Mouse (Mus musculus) cerebellum, adult 2 months (tissue): Measurements from ENCODE around the gene 4921536K21Rik. TPM values are rescaled to one million over a fixed set of nuclear protein-coding genes. Genes with fewer than 3 reads are reported as not detected.
"Not testable (repeated sequence)": the region's sequence is repeated elsewhere in the genome, so short reads cannot be mapped to it uniquely, and the experiment has no call there.

ENCODE experiments used
- DNase-seq, 2 experiments: peaks; one replicate each; pipeline ENCODE4 v3.0.0; 2021
- H3K27ac ChIP-seq: fragments of 200-500 bp; 2 replicates; pipeline ENCODE4 v1.5.1; 2012; ENCODE audit warnings: low read length, control low read depth, inconsistent platforms; ENCODE audit not compliant: insufficient read depth
- H3K27me3 ChIP-seq: fragments of 200-500 bp; 2 replicates; pipeline ENCODE4 v1.6.1; 2012; ENCODE audit warnings: inconsistent platforms, mild to moderate bottlenecking, low read length, moderate library complexity; ENCODE audit not compliant: control insufficient read depth, insufficient read depth
- H3K4me1 ChIP-seq: fragments of 200-500 bp; 2 replicates; pipeline ENCODE4 v1.6.1; 2011; ENCODE audit warnings: low read length; ENCODE audit not compliant: control insufficient read depth, insufficient read depth
- H3K4me3 ChIP-seq: fragments of 200-500 bp; replicated peaks from 2 replicates; pipeline ENCODE3; 2011; ENCODE audit warnings: mild to moderate bottlenecking, low read depth, low read length, control low read depth; ENCODE audit not compliant: insufficient read depth
- CTCF ChIP-seq: fragments of 200-500 bp; IDR thresholded peaks from 2 replicates; pipeline ENCODE4 v1.5.1; 2011; ENCODE audit warnings: low read depth, mild to moderate bottlenecking, control low read depth, low read length, moderate library complexity, borderline replicate concordance; ENCODE audit not compliant: insufficient read depth
- POLR2A ChIP-seq: fragments of 200-500 bp; IDR thresholded peaks from 2 replicates; pipeline ENCODE4 v1.6.1; 2011; ENCODE audit warnings: low read length, control low read depth, borderline replicate concordance; ENCODE audit not compliant: insufficient read depth
- WGBS: fragments of 180-500 bp; shearing (Covaris S2); methylation state at CpG from one replicate; pipeline ENCODE4 v1.1.7; 2018; 5-methylcytosine and 5-hydroxymethylcytosine counted together
- polyA plus RNA-seq: library from polyadenylated mRNA; depleted of rRNA; stranded (reverse); fragments of >200 nt; gene quantifications from 2 replicates; pipeline ENCODE4 v1.2.3, GENCODE M21; 2012

The 4921536K21Rik gene
- polyA plus RNA-seq, 1 experiment: 0.29 TPM

GRCm38 (mm10) chr11:3913316-3914108 is 18.6 kb upstream of the 4921536K21Rik start:
- H3K4me3 ChIP-seq: peak overlapping the region; percentile 78
- peak overlapping the region; percentile 60 for H3K27ac ChIP-seq
- H3K27me3 ChIP-seq: no peaks in the 10 kb centered on the region
- peak; percentile 94 to 95 for DNase-seq
- H3K4me1 ChIP-seq: peaks cover 24% of the 10 kb centered on the region
- under 1% methylated on average over 65 of the region's 65 CpGs for WGBS
- TF ChIP-seq POLR2A (peak; percentile 37; the same call in 1 of the 2 replicates), CTCF (no peak)

GRCm38 (mm10) chr11:3912875-3913271 is 18.0 kb upstream of the 4921536K21Rik start:
- Histone ChIP-seq H3K27ac (peak overlapping the region; percentile 60), H3K4me1 (peaks cover 25% of the 10 kb centered on the region), H3K27me3 (no peaks in the 10 kb centered on the region), H3K4me3 (peak overlapping the region; percentile 78)
- peak; percentile 59 to 66 for DNase-seq
- WGBS: under 1% methylated on average over 16 of the region's 16 CpGs
- TF ChIP-seq CTCF (no peak), POLR2A (0 out of 2 replicates have a peak, but pooled peaks have one; percentile 11)

GRCm38 (mm10) chr11:3912100-3912874 is 17.4 kb upstream of the 4921536K21Rik start:
- no peaks in the 10 kb centered on the region for H3K27me3 ChIP-seq
- peaks cover 31% of the 10 kb centered on the region for H3K4me1 ChIP-seq
- peak overlapping the region; percentile 78 for H3K4me3 ChIP-seq
- DNase-seq: peak; percentile 60
- H3K27ac ChIP-seq: peak overlapping the region; percentile 60
- TF ChIP-seq CTCF (no peak), POLR2A (no peak)
- 6% methylated on average over 19 of the region's 19 CpGs for WGBS

GRCm38 (mm10) chr11:3911440-3911839 is 16.5 kb upstream of the 4921536K21Rik start:
- peak overlapping the region; percentile 28 for H3K4me3 ChIP-seq
- H3K27me3 ChIP-seq, DNase-seq, H3K27ac ChIP-seq: not testable (repeated sequence)
- 56% methylated on average over 6 of the region's 6 CpGs for WGBS
- H3K4me1 ChIP-seq: peaks cover 32% of the 10 kb centered on the region

- 3% methylated on average over 5 of the region's 5 CpGs for WGBS
- Histone ChIP-seq H3K27me3 (no peaks in the 10 kb centered on the region), H3K4me1 (peaks cover 32% of the 10 kb centered on the region), H3K4me3 (peak overlapping the region; percentile 28), H3K27ac (0 out of 2 replicates have a peak overlapping the region, but pooled peaks have one; percentile 8)
- peak; percentile 48 to 57 for DNase-seq
- TF ChIP-seq POLR2A (no peak), CTCF (no peak)
Observed at GRCm38 (mm10) chr11:3910513-3911310, 15.8 kb upstream of the 4921536K21Rik start.

GRCm38 (mm10) chr11:3909236-3909635 is 14.3 kb upstream of the 4921536K21Rik start:
- no peak overlapping the region for H3K27ac ChIP-seq
- 80% methylated on average over 4 of the region's 4 CpGs for WGBS
- no peak for TF ChIP-seq CTCF
- TF ChIP-seq POLR2A: no peak

GRCm38 (mm10) chr11:3905446-3905845 is 10.5 kb upstream of the 4921536K21Rik start:
- WGBS: 89% methylated on average over 1 of the region's 1 CpGs
- H3K27ac ChIP-seq: no peak overlapping the region
- H3K4me1 ChIP-seq: peaks cover 29% of the 10 kb centered on the region
- H3K4me3 ChIP-seq: no peak overlapping the region
- no peaks in the 10 kb centered on the region for H3K27me3 ChIP-seq
- no peak for DNase-seq
- TF ChIP-seq CTCF (no peak), POLR2A (no peak)

More at GRCm38 (mm10) chr11:3909236-3909635, 14.3 kb upstream of the 4921536K21Rik start:
- Histone ChIP-seq H3K27me3 (no peaks in the 10 kb centered on the region), H3K4me3 (no peak overlapping the region), H3K4me1 (peaks cover 32% of the 10 kb centered on the region)
- DNase-seq: no peak
